Mouse (Mus musculus) lung, embryonic 15.5 days (tissue): ENCODE data around the gene Pdp2. TPM values are rescaled to one million over a fixed set of nuclear protein-coding genes. Genes with fewer than 3 reads are reported as not detected.
A peak's percentile ranks its signal among the peaks of the same experiment; 100 is the strongest.
"Not testable (repeated sequence)": the region's sequence is repeated elsewhere in the genome, so short reads cannot be mapped to it uniquely, and the experiment has no call there.

Experiments used
- ATAC-seq: fragments of 200-750 bp; cut with Nextera tagmentation; 2 replicates; pipeline ENCODE4 v1.8.0; 2017; ENCODE audit warnings: moderate number of reproducible peaks, borderline replicate concordance; ENCODE audit not compliant: low FRiP score, low TSS enrichment; ENCODE audit errors: extremely low read depth
- H3K27ac ChIP-seq: fragments of 300-500 bp; sonication (generic); 2 replicates; pipeline ENCODE4 v1.5.1; 2015; ENCODE audit warnings: moderate library complexity, mild to moderate bottlenecking, inconsistent platforms
- H3K27me3 ChIP-seq: fragments of 300-500 bp; sonication (generic); 2 replicates; pipeline ENCODE4 v1.6.1; 2015; ENCODE audit warnings: inconsistent platforms
- H3K36me3 ChIP-seq: fragments of 300-500 bp; sonication (generic); 2 replicates; pipeline ENCODE4 v1.6.1; 2015; ENCODE audit warnings: inconsistent platforms
- H3K4me1 ChIP-seq: fragments of 300-500 bp; sonication (generic); 2 replicates; pipeline ENCODE4 v1.6.1; 2015; ENCODE audit warnings: inconsistent platforms
- H3K4me2 ChIP-seq: fragments of 300-500 bp; sonication (generic); 2 replicates; pipeline ENCODE4 v1.6.1; 2015; ENCODE audit warnings: inconsistent platforms, mild to moderate bottlenecking, moderate library complexity
- H3K4me3 ChIP-seq: fragments of 300-500 bp; sonication (generic); 2 replicates; pipeline ENCODE4 v1.5.1; 2015; ENCODE audit warnings: mild to moderate bottlenecking, inconsistent platforms
- H3K9ac ChIP-seq: fragments of 300-500 bp; sonication (generic); 2 replicates; pipeline ENCODE4 v1.6.1; 2015; ENCODE audit warnings: inconsistent platforms
- H3K9me3 ChIP-seq: fragments of 300-500 bp; sonication (generic); 2 replicates; pipeline ENCODE4 v1.6.1; 2016; ENCODE audit warnings: inconsistent platforms
- WGBS: fragments of 180-500 bp; shearing (Covaris S2); methylation state at CpG from one replicate; pipeline ENCODE4 v1.1.7; 2015; 5-methylcytosine and 5-hydroxymethylcytosine counted together
- polyA plus RNA-seq: library from polyadenylated mRNA; unstranded; fragments of >200 nt; fragmentation: Nextera tagmentation; extraction: Ambion mirVana; gene quantifications from 2 replicates; pipeline ENCODE4 v1.2.1, GENCODE M21; 2015

Pdp2 gene
- polyA plus RNA-seq, 1 experiment from 2014 or later: 9.2 TPM

DNA sequence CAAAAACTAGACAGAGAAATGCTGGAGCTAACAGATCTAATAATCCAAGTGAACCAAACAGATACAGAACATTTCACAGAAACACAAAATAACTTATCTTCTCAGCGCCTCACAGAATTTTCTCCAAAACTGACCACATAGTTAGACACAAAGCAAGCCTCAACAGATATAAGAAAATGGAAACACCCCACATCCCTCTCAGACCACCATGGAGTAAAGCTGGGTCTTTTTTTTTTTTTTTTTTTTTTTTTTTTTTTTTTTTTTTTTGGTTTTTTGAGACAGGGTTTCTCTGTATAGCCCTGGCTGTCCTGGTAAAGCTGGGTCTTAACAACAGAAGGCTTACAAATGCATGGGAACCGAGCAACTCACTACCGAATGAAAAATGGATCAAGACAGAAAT, 14.4 kb upstream of the Pdp2 start:
- Histone ChIP-seq H3K4me1 (no peaks in the 10 kb centered on the region), H3K4me3 (no peak overlapping the region), H3K9me3 (no peaks in the 10 kb centered on the region), H3K36me3 (no peaks in the 10 kb centered on the region), H3K4me2 (no peak overlapping the region), H3K9ac (no peak overlapping the region), H3K27ac (no peak overlapping the region), H3K27me3 (no peaks in the 10 kb centered on the region)
- no peak for ATAC-seq
- 87% methylated on average over 3 of the region's 3 CpGs for WGBS

DNA sequence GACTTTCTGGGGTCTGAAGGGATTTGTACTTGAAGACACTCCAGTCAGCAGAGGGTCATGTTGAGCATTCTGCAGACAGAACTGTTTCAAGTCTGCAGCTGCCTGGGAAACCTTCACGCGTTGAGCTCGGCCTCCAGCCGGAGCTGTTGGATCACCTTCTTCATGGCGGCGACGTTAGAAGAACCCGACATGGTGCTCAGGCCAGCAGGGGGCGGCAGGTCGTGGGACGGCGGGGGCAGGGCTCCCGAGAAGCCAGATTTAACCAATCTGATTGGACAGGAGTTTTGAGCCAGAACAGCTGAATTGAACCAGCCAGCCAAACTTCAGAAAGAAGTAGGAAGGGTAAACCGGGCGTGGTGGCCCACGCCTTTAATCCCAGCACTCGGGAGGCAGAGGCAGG, 13.6 kb upstream of the Pdp2 start:
- ATAC-seq, H3K27ac ChIP-seq, H3K4me3 ChIP-seq, H3K27me3 ChIP-seq, H3K36me3 ChIP-seq, H3K4me1 ChIP-seq, H3K9ac ChIP-seq, H3K9me3 ChIP-seq, H3K4me2 ChIP-seq: not testable (repeated sequence)
- 72% methylated on average over 17 of the region's 17 CpGs for WGBS

DNA sequence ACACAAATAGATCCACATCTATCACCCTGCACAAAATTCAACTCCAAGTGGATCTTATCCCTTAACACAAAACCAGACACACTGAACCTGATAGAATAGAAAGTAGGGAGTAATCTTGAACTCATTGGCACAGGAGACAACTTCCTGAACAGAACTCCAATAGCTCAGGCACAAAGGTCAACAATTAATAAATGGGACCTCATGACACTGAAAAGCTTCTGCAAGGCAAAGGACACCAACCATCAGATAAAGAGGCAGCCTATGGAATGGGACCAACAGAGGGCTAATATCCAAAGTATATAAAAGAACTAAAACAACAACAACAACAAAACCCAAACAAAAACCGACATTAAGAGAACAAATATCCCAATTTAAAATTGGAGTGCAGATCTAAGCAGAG, 6.7 kb upstream of the Pdp2 start:
- Histone ChIP-seq H3K4me1 (no peaks in the 10 kb centered on the region), H3K4me3 (no peak overlapping the region)
- no peak for ATAC-seq

DNA sequence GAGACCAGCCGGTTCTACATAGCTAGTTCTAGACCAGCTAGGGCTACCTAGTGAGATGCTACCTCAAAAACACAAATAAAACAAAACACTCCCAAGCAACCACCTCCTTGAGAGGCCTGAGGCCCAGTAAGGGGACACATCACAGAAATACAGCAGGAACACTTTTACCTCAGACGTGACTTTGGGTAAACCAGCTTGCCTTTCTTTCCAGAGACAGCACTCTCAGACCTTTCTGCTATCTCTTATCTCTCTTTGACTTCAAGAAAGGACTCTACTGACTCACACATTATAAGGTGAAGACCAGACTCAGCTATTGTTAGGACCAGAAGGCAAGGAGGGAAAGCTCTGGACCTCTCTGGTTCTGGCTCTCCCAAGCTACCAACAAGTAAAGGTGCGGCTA, 967 bp upstream of the Pdp2 start:
- H3K4me2 ChIP-seq: no peak overlapping the region
- no peaks in the 10 kb centered on the region for H3K27me3 ChIP-seq
- 90% methylated on average over 3 of the region's 3 CpGs for WGBS
- no peak overlapping the region for H3K4me3 ChIP-seq
- peaks cover 13% of the 10 kb centered on the region for H3K4me1 ChIP-seq
- no peaks in the 10 kb centered on the region for H3K9me3 ChIP-seq
- no peak overlapping the region for H3K9ac ChIP-seq
- H3K27ac ChIP-seq: no peak overlapping the region
- ATAC-seq: no peak
- peaks cover 13% of the 10 kb centered on the region for H3K36me3 ChIP-seq

More for the DNA sequence above, 6.7 kb upstream of the Pdp2 start:
- H3K9ac ChIP-seq: no peak overlapping the region
- H3K4me2 ChIP-seq: no peak overlapping the region
- no peaks in the 10 kb centered on the region for H3K27me3 ChIP-seq
- no peaks in the 10 kb centered on the region for H3K36me3 ChIP-seq
- H3K9me3 ChIP-seq: no peaks in the 10 kb centered on the region
- 61% methylated on average over 1 of the region's 1 CpGs for WGBS
- no peak overlapping the region for H3K27ac ChIP-seq

DNA sequence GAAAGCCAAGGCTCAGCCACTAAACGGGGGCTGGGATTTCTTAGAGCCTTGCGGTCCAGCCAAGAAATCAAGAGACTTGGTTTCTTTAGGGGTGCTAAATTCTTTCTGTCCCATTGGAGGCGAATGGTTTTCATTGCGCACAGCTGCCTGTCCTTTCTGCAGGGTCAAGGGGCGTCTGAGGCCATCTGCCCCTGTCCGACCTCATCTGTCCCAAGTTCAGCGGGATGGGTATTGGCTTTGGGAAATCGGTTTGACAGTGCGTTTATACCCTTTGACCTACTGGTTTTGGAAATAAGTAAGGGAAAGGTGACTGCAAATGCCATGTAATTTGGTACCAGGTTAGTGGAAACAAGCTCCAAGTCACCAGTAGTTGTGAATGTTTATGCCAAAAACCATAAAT, 605 bp downstream of the Pdp2 start:
- H3K36me3 ChIP-seq: peaks cover 13% of the 10 kb centered on the region
- peak overlapping the region; percentile 85 for H3K4me2 ChIP-seq
- no peaks in the 10 kb centered on the region for H3K27me3 ChIP-seq
- H3K4me1 ChIP-seq: peaks cover 13% of the 10 kb centered on the region
- H3K9ac ChIP-seq: peak overlapping the region; percentile 52
- H3K4me3 ChIP-seq: peak overlapping the region; percentile 62
- ATAC-seq: 0 out of 2 replicates have a peak, but pooled peaks have one; percentile 4
- H3K27ac ChIP-seq: peak overlapping the region; percentile 72
- H3K9me3 ChIP-seq: no peaks in the 10 kb centered on the region
- under 1% methylated on average over 9 of the region's 9 CpGs for WGBS

DNA sequence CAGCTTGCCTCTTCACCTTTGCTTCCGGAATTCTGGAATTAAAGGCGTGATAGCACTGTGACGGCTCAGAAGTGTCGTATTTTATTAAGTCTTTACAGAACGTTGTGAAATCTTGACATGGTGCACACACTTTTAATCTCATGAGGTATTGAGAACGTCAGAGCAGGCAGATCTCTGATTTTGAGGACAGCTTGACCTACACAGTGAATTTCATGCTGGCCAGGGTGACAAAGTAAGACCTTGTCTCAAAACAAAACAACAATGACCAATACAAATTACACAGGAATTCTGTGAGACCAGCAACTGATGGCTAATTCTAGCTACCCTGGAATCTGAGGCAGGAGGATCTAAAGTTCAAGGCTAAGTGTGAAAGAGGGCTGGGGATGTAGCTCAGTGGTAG, 1.3 kb downstream of the Pdp2 start:
- no peak for ATAC-seq
- H3K27ac ChIP-seq: no peak overlapping the region
- H3K4me1 ChIP-seq: peaks cover 14% of the 10 kb centered on the region
- 57% methylated on average over 6 of the region's 6 CpGs for WGBS
- H3K4me2 ChIP-seq: no peak overlapping the region
- no peaks in the 10 kb centered on the region for H3K9me3 ChIP-seq
- H3K4me3 ChIP-seq: no peak overlapping the region
- H3K27me3 ChIP-seq: no peaks in the 10 kb centered on the region
- peaks cover 13% of the 10 kb centered on the region for H3K36me3 ChIP-seq
- no peak overlapping the region for H3K9ac ChIP-seq

DNA sequence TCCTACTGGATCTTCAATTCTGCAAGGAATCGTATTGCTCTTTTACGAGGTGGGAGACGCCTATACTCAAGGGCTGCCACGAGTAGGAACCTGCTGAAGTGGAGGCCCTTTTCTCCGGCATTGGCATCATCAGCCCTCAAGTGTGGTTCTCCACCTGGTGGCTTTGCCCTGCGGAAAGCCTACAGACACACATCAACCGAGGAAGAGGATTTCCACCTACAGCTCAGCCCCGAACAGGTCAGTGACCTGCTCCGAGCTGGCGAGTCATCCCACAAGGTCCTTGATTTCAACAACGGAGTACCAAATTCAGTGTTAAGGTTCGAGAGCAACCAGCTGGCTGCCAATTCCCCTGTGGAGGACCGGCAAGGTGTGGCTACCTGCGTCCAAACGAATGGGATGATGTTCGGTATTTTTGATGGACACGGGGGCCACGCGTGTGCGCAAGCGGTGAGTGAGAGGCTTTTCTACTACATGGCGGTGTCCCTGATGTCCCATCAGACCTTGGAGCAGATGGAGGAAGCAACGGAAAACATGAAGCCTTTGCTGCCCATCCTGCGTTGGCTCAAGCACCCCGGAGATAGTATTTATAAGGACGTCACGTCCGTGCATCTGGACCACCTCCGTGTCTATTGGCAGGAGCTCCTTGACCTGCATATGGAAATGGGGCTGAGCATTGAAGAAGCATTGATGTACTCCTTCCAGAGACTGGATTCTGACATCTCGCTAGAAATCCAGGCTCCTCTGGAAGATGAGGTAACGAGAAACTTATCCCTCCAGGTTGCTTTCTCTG, 2.5 kb downstream of the Pdp2 start:
- WGBS: 87% methylated on average over 31 of the region's 31 CpGs
- Histone ChIP-seq H3K4me2 (no peak overlapping the region), H3K27me3 (no peaks in the 10 kb centered on the region), H3K4me1 (peaks cover 21% of the 10 kb centered on the region), H3K27ac (no peak overlapping the region), H3K36me3 (peaks cover 13% of the 10 kb centered on the region), H3K4me3 (no peak overlapping the region), H3K9me3 (no peaks in the 10 kb centered on the region), H3K9ac (no peak overlapping the region)
- no peak for ATAC-seq

DNA sequence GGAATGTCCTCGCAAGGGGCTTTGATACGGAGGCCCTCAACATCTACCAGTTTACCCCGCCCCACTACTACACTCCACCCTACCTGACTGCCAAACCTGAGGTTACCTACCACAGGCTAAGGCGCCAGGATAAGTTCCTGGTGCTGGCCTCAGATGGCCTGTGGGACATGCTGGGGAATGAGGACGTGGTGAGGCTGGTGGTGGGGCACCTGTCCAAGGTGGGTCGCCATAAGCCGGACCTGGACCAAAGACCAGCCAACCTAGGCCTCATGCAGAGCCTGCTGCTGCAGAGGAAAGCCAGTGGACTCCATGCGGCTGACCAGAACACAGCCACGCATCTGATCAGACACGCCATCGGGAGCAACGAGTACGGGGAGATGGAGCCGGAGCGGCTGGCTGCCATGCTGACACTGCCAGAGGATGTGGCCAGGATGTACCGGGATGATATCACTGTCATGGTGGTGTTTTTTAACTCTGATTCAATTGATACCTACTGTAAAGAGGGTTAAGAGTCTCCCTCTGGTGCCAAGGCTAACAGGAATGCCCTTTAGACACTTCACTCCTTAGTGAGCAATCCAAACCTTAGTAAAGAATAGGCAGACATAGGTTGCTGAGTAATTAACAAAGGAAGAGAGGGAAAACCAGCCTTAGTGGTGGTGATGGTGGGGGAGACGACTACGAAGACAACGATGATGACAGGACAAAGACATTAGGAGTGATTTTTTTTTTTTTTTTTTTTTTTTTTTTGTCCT, 3.5 kb downstream of the Pdp2 start:
- WGBS: 91% methylated on average over 19 of the region's 19 CpGs
- H3K9me3 ChIP-seq: no peaks in the 10 kb centered on the region
- no peak overlapping the region for H3K4me3 ChIP-seq
- H3K9ac ChIP-seq: no peak overlapping the region
- H3K36me3 ChIP-seq: peaks cover 13% of the 10 kb centered on the region
- peaks cover 23% of the 10 kb centered on the region for H3K4me1 ChIP-seq
- no peak overlapping the region for H3K27ac ChIP-seq
- no peak for ATAC-seq
- no peaks in the 10 kb centered on the region for H3K27me3 ChIP-seq
- H3K4me2 ChIP-seq: no peak overlapping the region

DNA sequence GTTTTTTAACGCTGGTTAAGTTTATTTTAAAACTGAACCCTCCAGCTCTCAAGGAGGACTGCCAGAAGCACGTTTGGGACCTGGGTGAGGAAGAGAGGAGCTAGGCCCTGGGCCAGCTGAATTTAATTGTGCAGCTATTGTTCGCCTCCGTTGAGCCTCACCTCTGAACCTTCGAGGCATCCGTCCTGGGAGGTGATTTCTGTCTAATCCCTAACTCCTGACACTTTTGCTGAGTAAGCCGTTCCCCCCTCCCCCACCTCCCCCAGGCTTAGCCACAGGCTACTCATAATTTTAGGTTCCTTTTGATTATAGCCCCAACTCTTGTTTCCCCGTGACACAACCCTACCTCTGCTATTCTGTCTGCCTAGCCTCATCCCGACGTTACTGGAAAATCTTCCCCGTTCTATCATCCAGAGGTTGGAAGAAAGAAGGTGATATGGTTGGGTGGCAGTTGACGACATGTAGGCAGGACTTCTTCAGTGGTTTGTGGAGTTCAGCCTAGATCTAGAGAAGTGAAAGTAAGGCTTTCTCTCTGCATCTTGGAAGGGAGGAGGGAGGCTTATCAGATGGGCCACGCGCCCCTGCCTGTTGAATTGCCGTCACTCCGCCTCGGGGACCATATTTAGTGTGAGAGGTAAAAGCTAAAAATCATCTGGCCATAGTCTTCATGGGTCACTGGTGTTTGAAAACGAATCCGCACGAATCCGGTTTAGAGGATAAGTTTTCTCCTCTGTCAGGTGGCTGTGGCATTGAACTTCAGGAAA, 4.7 kb downstream of the Pdp2 start:
- peaks cover 13% of the 10 kb centered on the region for H3K36me3 ChIP-seq
- 78% methylated on average over 21 of the region's 21 CpGs for WGBS
- H3K4me2 ChIP-seq: no peak overlapping the region
- H3K4me3 ChIP-seq: no peak overlapping the region
- H3K27ac ChIP-seq: no peak overlapping the region
- no peaks in the 10 kb centered on the region for H3K9me3 ChIP-seq
- peaks cover 20% of the 10 kb centered on the region for H3K4me1 ChIP-seq
- H3K9ac ChIP-seq: no peak overlapping the region
- no peak for ATAC-seq
- no peaks in the 10 kb centered on the region for H3K27me3 ChIP-seq

DNA sequence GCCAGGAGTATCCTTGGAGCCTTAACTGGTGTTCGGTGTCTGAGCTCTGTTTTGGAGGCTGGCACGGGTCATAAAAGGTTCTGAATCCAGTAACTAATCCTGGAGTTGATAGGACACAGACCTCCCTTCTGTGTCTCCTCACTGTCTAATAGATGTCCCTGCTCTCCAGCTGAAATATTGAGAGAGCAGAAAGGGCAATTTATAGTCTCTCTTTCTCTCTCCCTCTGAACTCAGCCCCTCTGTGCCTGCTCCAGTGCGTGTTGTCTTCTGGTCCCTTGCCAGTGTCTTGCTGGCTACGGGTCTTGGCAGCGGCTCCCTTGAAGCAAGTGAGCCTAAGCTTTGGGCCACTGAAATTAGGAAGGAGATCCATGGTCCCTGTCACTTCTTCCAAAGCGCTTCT, 6.4 kb downstream of the Pdp2 start:
- Histone ChIP-seq H3K9me3 (no peaks in the 10 kb centered on the region), H3K4me1 (peaks cover 23% of the 10 kb centered on the region), H3K36me3 (peaks cover 13% of the 10 kb centered on the region), H3K27me3 (no peaks in the 10 kb centered on the region), H3K9ac (no peak overlapping the region), H3K4me2 (no peak overlapping the region), H3K4me3 (no peak overlapping the region), H3K27ac (peak overlapping the region; percentile 34; the same call in 1 of the 2 replicates)
- ATAC-seq: no peak
- WGBS: 55% methylated on average over 6 of the region's 6 CpGs

DNA sequence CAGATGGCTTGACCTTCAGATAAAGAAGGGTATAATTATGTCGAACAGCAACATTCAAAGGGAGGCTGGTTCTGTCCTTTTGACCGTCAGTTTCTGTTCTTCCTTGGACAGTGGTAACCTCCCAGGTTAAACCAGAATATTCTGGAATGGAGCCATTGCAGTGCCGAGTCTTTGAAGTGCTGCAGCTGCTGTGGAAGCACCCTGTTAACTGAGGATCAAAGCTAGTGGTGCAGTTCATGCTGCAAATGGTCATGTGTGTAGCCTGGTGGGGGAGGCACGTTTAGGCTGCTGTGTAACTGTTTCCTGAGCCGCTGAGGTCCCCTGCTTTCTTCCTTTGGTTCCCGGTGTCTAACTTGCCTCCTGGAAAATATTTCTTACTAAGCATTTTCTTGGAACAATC, 7.2 kb downstream of the Pdp2 start:
- H3K4me1 ChIP-seq: peaks cover 21% of the 10 kb centered on the region
- WGBS: 38% methylated on average over 6 of the region's 6 CpGs

More for the DNA sequence above, 7.2 kb downstream of the Pdp2 start:
- Histone ChIP-seq H3K9me3 (no peaks in the 10 kb centered on the region), H3K9ac (no peak overlapping the region), H3K4me2 (no peak overlapping the region), H3K27me3 (no peaks in the 10 kb centered on the region), H3K36me3 (peaks cover 13% of the 10 kb centered on the region), H3K4me3 (no peak overlapping the region), H3K27ac (no peak overlapping the region)
- no peak for ATAC-seq
